In the genomic region with DNA sequence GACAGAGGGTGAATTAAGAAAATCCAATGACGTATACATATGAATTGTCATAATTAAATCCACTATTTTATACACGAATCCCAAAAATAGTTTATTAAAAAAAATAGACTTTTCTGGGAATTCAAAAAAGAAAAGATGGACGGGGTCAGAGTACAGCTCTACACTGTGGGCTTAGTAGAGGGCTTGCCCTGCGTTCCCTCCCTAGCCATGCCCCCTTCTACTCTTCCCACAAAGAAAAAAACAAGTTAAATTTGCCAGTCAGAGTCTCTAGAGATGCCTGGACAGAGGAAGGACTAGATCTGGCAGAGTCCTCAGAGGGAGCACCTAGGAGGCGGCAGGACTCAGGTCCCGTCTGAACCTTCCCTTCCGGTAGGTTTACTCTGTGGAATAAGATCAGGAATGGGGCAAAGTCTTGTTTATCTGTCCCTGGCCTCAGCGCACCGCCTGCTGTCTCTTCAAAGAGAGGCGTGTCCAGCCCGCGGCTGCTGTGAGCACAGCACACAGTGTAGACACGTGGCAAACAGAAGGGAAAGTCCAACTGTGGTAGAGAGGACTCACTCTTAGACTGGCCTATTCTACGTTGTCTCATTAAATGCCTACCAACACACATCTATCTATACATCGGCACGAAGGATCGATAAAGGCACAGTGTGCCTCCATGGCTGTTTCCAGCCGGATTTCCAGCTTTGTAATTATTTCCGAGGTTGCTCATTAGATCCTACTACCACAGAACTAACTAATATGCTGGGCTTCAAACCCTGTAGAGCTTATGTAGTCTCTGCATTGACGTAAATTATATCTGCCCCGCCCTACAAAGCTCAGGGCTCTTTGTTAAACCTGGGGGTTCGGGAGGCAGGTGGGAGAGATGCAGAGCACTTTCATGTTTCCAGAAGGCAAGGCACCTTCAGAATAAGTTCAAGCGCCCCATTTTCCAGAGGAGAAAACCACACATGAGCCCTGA, we compare ENCODE assay signal across 15 mouse cellular contexts. TPM values are rescaled to one million over a fixed set of nuclear protein-coding genes. Genes with fewer than 3 reads are reported as not detected.
A peak's percentile ranks its signal among the peaks of the same experiment; 100 is the strongest.
DNase-seq lines count a peak whose midpoint lies in the region; ATAC-seq and TF ChIP-seq lines count a peak whose summit lies in the region.
"Had no signal": no experiment of that assay in that cellular context is flagged by ENCODE, and none has a peak within 500 bp of the region (broad histone marks: within the 10 kb centered on the region; RNA-seq: fewer than 3 reads in every experiment).

No protein-coding gene starts in this region.

- peaks cover 5% of the 10 kb centered on the region for H3K4me1 ChIP-seq in liver, postnatal 0 days (ENCODE audit: insufficient read depth)
- H3K4me1 ChIP-seq: megakaryocyte, embryonic 14.5 days had no signal

- H3K4me2 ChIP-seq in liver, postnatal 0 days (ENCODE audit: low read depth, low read length), result peak overlapping the region; percentile 32; the same call in 1 of the 2 replicates
- H3K4me2 ChIP-seq: forebrain, embryonic 15.5 days; limb, embryonic 12.5 days had no signal

- H3K9me3 ChIP-seq in liver, postnatal 0 days (ENCODE audit: low read length), result no peaks in the 10 kb centered on the region
- H3K9me3 ChIP-seq: forebrain, embryonic 15.5 days; limb, embryonic 12.5 days had no signal

- WGBS in liver, postnatal 0 days (ENCODE audit: insufficient replicate concordance), result 62% methylated on average over 23 of the region's 23 CpGs

- 0 out of 2 replicates have a peak overlapping the region, but pooled peaks have one; percentile 30 for H3K9ac ChIP-seq in liver, postnatal 0 days (replicated peaks)
- H3K9ac ChIP-seq: forebrain, embryonic 15.5 days; limb, embryonic 12.5 days had no signal

- TF ChIP-seq EP300 in liver, postnatal 0 days (IDR thresholded peaks at IDR 0.05; ENCODE audit: low read depth), result peak; percentile 59; the same call in 1 of the 2 replicates

- no peak for TF ChIP-seq CTCF in liver, postnatal 0 days (IDR thresholded peaks at IDR 0.05; ENCODE audit: low read depth)

- ATAC-seq in liver, postnatal 0 days, result peak; percentile 99
- ATAC-seq: forebrain, embryonic 15.5 days; inflammation-experienced regulatory T-cells, adult 6 months had no signal

- H3K4me3 ChIP-seq in liver, postnatal 0 days (ENCODE audit: low read depth, low read length), result no peak overlapping the region
- H3K4me3 ChIP-seq: forebrain, embryonic 15.5 days; limb, embryonic 12.5 days; megakaryocyte, embryonic 14.5 days had no signal

- no peaks in the 10 kb centered on the region for H3K27me3 ChIP-seq in liver, postnatal 0 days (ENCODE audit: insufficient read depth, low read length)
- H3K27me3 ChIP-seq: forebrain, embryonic 15.5 days; limb, embryonic 12.5 days had no signal

- no peaks in the 10 kb centered on the region for H3K36me3 ChIP-seq in liver, postnatal 0 days (replicated peaks; ENCODE audit: insufficient read depth, low read length)
- H3K36me3 ChIP-seq: forebrain, embryonic 15.5 days; limb, embryonic 12.5 days had no signal

- intact Hi-C loops in heart, postnatal 14 days (cut with DNase I), result no loop called here
- intact Hi-C loops in left cerebral cortex, postnatal 25 days (cut with DNase I), result no loop called here

- DNase-seq in heart, adult 11 months, result peak; percentile 76
- no peak for DNase-seq in heart, postnatal 14 days
- peak; percentile 72 for DNase-seq in kidney, adult 11 months
- peak; percentile 71 to 74 for DNase-seq in kidney, postnatal 36 days
- DNase-seq in liver, postnatal 0 days, result peak; percentile 67
- no peak for DNase-seq in heart, adult 18-20 months
- DNase-seq in left cerebral cortex, postnatal 25 days (ENCODE audit: low spot score in 2 of 2), result no peak
- no peak for DNase-seq in testis, postnatal 14 days (ENCODE audit: low spot score)
- DNase-seq: cerebellum, adult 9-11 months; gastrocnemius, postnatal 14 days had no signal

- H3K27ac ChIP-seq in liver, postnatal 0 days (ENCODE audit: low read depth), result peak overlapping the region; percentile 96
- H3K27ac ChIP-seq: forebrain, embryonic 15.5 days; limb, embryonic 12.5 days had no signal

RNA-seq across cellular contexts. Expression of gene Wif1, which starts 25.6 kb away (rescaled TPM):
- 1 to 10 TPM; 1.9 to 2.1 TPM for total RNA-seq in heart, postnatal 14 days (2021)
- 4.1 and 5.3 TPM in 2 replicates for polyA plus RNA-seq in liver, postnatal 0 days (2015; fragmentation: Nextera tagmentation; extraction: Ambion mirVana)
- total RNA-seq in heart, adult 18-20 months (2021), result 1 to 10 TPM; 2.5 to 3.0 TPM
- total RNA-seq in left cerebral cortex, postnatal 25 days (2021), result 1 to 10 TPM; 1.7 to 1.9 TPM
- polyA plus RNA-seq: C2C12; inflammation-experienced regulatory T-cells, adult 6 months had no signal

Comparison
In these comparisons a context has a peak if more than half of its experiments do, and no peak if none do; other contexts are left out.
1. DNase-seq: peak in heart, adult 11 months (single experiment), kidney, adult 11 months (single experiment), kidney, postnatal 36 days (2 of 2) and liver, postnatal 0 days (single experiment); none in heart, postnatal 14 days (0 of 2), heart, adult 18-20 months (0 of 2), left cerebral cortex, postnatal 25 days (0 of 2) and testis, postnatal 14 days (single experiment).